Mouse (Mus musculus): ENCODE results near the gene Slc39a10. TPM values are rescaled to one million over a fixed set of nuclear protein-coding genes. Genes with fewer than 3 reads are reported as not detected.

Gene Slc39a10
- total and polyA plus RNA-seq, 2 experiments from 2014 or later, result 8.4 to 29.7 TPM

DNA sequence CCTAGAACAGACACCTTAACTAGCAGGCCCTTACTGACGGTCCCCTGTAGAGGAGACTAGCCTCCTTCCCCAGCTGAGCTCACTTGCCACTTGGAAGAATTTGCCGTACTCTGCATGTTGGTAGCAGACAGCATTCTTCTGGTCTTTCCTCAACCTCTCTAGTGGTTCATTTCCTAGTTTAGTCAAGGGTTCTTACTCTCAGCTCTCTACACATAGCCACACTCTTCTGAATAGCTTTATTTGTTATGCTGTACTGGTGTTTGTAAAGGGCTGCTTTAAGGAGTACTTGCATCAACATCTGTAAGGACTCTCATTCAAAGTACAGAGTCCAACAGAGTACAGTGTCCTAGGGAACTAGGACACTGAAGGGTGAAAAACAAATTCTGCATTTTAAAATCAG lies 29.2 kb downstream of the Slc39a10 start:
- no peak overlapping the region for H3K9ac ChIP-seq (replicated peaks; ENCODE audit: low read depth, low read length)
- ATAC-seq (ENCODE audit: insufficient read depth, low read depth), result no peak
- H3K36me3 ChIP-seq (replicated peaks; ENCODE audit: control insufficient read depth, insufficient read depth, low read length), result no peaks in the 10 kb centered on the region
- no peak overlapping the region for H3K4me3 ChIP-seq (ENCODE audit: low read depth, low read length)
- no peak overlapping the region for H3K27ac ChIP-seq (ENCODE audit: low read depth)
- no peaks in the 10 kb centered on the region for H3K9me3 ChIP-seq (replicated peaks; ENCODE audit: control insufficient read depth, low read length)
- WGBS, result 82% methylated on average over 2 of the region's 2 CpGs
- no peak for TF ChIP-seq EP300 (IDR thresholded peaks at IDR 0.05; ENCODE audit: low read depth)
- TF ChIP-seq CTCF (IDR thresholded peaks at IDR 0.05; ENCODE audit: low read depth), result no peak
- no peak for DNase-seq (ENCODE audit: low spot score)
- H3K27me3 ChIP-seq (ENCODE audit: control insufficient read depth, insufficient read depth, low read length), result no peaks in the 10 kb centered on the region
- H3K4me2 ChIP-seq (ENCODE audit: low read depth, low read length), result no peak overlapping the region
- H3K4me1 ChIP-seq (ENCODE audit: control insufficient read depth, insufficient read depth), result peaks cover 9% of the 10 kb centered on the region; the same call in 1 of the 2 replicates

DNA sequence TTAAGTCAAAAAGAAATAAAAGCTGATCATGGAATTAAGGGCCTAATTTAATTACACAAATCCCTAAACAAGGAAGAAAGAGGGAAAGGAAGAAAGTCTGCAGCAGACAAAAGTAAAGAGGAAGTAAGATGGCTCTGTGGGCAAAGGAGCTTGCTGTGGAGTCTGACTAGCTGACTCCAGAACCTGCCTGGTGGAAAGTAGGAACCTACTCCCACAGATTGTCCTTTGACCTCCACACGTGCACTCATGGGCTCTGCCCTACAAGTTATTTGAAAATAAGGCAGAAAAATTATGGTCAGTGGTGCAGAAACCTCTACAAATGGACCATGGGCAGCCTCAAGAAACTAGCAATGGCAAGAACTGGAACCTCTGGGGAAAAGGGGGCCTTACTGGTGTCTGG lies 32.6 kb downstream of the Slc39a10 start:
- H3K9me3 ChIP-seq (replicated peaks; ENCODE audit: control insufficient read depth, low read length), result no peaks in the 10 kb centered on the region
- ATAC-seq (ENCODE audit: insufficient read depth, low read depth), result no peak
- no peaks in the 10 kb centered on the region for H3K27me3 ChIP-seq (ENCODE audit: control insufficient read depth, insufficient read depth, low read length)
- TF ChIP-seq EP300 (IDR thresholded peaks at IDR 0.05; ENCODE audit: low read depth) (no peak), CTCF (IDR thresholded peaks at IDR 0.05; ENCODE audit: low read depth) (no peak)
- 64% methylated on average over 1 of the region's 1 CpGs for WGBS
- H3K36me3 ChIP-seq (replicated peaks; ENCODE audit: control insufficient read depth, insufficient read depth, low read length), result no peaks in the 10 kb centered on the region
- no peak overlapping the region for H3K27ac ChIP-seq (ENCODE audit: low read depth)
- H3K4me1 ChIP-seq (ENCODE audit: control insufficient read depth, insufficient read depth), result peaks cover 9% of the 10 kb centered on the region; the same call in 1 of the 2 replicates
- H3K4me3 ChIP-seq (ENCODE audit: low read depth, low read length), result no peak overlapping the region
- H3K4me2 ChIP-seq (ENCODE audit: low read depth, low read length), result no peak overlapping the region
- DNase-seq (ENCODE audit: low spot score), result no peak
- no peak overlapping the region for H3K9ac ChIP-seq (replicated peaks; ENCODE audit: low read depth, low read length)

DNA sequence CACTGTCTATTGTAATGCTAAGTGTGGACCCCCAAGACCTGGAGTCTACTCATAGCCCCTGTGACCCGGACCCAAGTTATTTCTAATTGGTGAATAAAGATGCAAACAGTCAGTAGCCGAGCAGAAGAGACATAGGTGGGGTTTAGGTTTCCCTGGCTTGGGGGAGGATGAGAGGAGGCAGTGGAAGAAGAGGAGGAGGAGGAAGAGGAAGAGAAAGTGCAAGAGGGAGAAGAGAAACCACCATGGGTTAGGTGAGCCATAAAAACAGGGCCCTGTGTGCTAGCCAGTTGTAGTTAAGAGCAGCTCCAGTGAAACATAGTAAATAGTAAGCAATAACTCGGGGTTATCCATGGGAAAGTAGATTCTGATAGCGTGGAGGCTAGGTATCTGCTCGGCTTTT lies 34.1 kb downstream of the Slc39a10 start:
- Histone ChIP-seq H3K9ac (replicated peaks; ENCODE audit: low read depth, low read length) (no peak overlapping the region), H3K36me3 (replicated peaks; ENCODE audit: control insufficient read depth, insufficient read depth, low read length) (no peaks in the 10 kb centered on the region), H3K4me3 (ENCODE audit: low read depth, low read length) (no peak overlapping the region), H3K27ac (ENCODE audit: low read depth) (no peak overlapping the region), H3K27me3 (ENCODE audit: control insufficient read depth, insufficient read depth, low read length) (no peaks in the 10 kb centered on the region), H3K4me1 (ENCODE audit: control insufficient read depth, insufficient read depth) (peaks cover 7% of the 10 kb centered on the region; the same call in 1 of the 2 replicates), H3K9me3 (replicated peaks; ENCODE audit: control insufficient read depth, low read length) (no peaks in the 10 kb centered on the region), H3K4me2 (ENCODE audit: low read depth, low read length) (no peak overlapping the region)
- ATAC-seq (ENCODE audit: insufficient read depth, low read depth) (no peak), DNase-seq (ENCODE audit: low spot score) (no peak)
- 76% methylated on average over 5 of the region's 5 CpGs for WGBS
- TF ChIP-seq EP300 (IDR thresholded peaks at IDR 0.05; ENCODE audit: low read depth) (no peak), CTCF (IDR thresholded peaks at IDR 0.05; ENCODE audit: low read depth) (no peak)

DNA sequence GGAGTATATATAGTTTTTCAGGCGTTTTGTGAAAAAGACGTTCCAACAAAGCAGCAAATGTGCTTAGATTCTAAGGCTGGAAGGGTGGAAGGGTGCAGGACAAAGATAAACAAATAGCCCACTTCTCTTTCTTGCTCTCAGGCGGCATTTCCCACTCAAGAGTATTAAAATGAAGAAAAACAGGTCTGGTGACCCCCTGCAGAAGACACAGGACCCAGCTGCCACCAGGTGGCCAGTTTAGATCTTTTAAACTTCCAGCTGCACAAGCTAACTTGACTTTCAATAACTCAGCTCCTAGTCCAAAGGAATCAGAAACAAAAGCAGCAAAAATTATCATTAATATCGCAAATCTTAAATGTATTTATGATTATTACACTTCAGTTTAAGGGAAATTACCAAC lies 36.2 kb downstream of the Slc39a10 start:
- WGBS, result 57% methylated on average over 4 of the region's 4 CpGs
- no peak overlapping the region for H3K9ac ChIP-seq (replicated peaks; ENCODE audit: low read depth, low read length)
- H3K4me1 ChIP-seq (ENCODE audit: control insufficient read depth, insufficient read depth), result peaks cover 11% of the 10 kb centered on the region; the same call in 1 of the 2 replicates
- no peaks in the 10 kb centered on the region for H3K27me3 ChIP-seq (ENCODE audit: control insufficient read depth, insufficient read depth, low read length)
- DNase-seq (ENCODE audit: low spot score) (no peak), ATAC-seq (ENCODE audit: insufficient read depth, low read depth) (no peak)
- H3K9me3 ChIP-seq (replicated peaks; ENCODE audit: control insufficient read depth, low read length), result no peaks in the 10 kb centered on the region
- no peak overlapping the region for H3K4me2 ChIP-seq (ENCODE audit: low read depth, low read length)
- no peak overlapping the region for H3K27ac ChIP-seq (ENCODE audit: low read depth)
- TF ChIP-seq CTCF (IDR thresholded peaks at IDR 0.05; ENCODE audit: low read depth) (0 out of 2 replicates have a peak, but pooled peaks have one; percentile 2), EP300 (IDR thresholded peaks at IDR 0.05; ENCODE audit: low read depth) (no peak)
- H3K4me3 ChIP-seq (ENCODE audit: low read depth, low read length), result no peak overlapping the region
- no peaks in the 10 kb centered on the region for H3K36me3 ChIP-seq (replicated peaks; ENCODE audit: control insufficient read depth, insufficient read depth, low read length)

DNA sequence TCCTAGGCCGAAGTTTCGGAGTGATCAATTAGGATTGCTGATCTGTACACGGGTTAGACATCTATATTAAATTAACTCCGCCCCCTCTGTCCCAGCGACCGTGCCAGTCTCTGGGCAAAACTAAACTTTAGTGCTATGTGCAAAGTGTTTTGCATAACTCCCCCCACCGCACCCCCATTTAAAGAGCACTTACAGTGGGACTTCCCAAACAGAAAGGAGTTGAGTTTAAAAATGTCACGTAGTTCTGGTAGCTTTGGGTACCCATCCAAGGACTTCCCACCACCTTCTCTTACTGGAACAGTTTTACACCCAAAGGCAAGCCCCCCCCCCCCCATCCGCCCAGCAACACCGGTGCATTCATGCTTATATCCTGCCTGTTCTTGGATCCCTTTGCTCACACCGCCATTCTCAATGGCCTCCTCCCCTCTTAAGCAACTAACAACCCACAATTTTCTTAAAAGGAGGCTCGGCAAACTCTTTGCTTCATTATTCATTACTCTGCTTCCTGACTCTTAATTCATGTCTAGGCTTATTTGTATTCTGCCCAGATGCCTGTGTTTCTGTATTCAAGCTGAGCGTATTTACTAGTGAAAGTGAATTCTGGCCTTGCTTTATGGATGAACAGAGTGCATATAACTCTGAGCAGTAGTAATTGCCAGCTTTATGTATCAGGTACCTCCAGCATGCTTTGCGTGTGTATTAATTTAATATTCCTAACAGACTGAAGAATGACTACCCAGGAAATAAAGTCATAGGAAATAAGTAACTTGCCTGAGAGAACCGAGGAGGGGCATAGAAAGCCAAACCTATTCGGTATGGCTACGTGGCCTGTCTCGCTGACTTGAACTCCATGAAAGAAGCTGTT lies 38.4 kb downstream of the Slc39a10 start:
- Histone ChIP-seq H3K4me2 (ENCODE audit: low read depth, low read length) (peak overlapping the region; percentile 69), H3K27me3 (ENCODE audit: control insufficient read depth, insufficient read depth, low read length) (no peaks in the 10 kb centered on the region), H3K36me3 (replicated peaks; ENCODE audit: control insufficient read depth, insufficient read depth, low read length) (no peaks in the 10 kb centered on the region), H3K27ac (ENCODE audit: low read depth) (peak overlapping the region; percentile 100), H3K9me3 (replicated peaks; ENCODE audit: control insufficient read depth, low read length) (no peaks in the 10 kb centered on the region), H3K4me3 (ENCODE audit: low read depth, low read length) (peak overlapping the region; percentile 99), H3K9ac (replicated peaks; ENCODE audit: low read depth, low read length) (peak overlapping the region; percentile 69), H3K4me1 (ENCODE audit: control insufficient read depth, insufficient read depth) (peaks cover 13% of the 10 kb centered on the region; the same call in 1 of the 2 replicates)
- peak; percentile 66 for ATAC-seq (ENCODE audit: insufficient read depth, low read depth)
- DNase-seq (ENCODE audit: low spot score), result peak; percentile 90
- WGBS, result 26% methylated on average over 18 of the region's 18 CpGs
- TF ChIP-seq CTCF (IDR thresholded peaks at IDR 0.05; ENCODE audit: low read depth), result no peak
- 0 out of 2 replicates have a peak, but pooled peaks have one; percentile 38 for TF ChIP-seq EP300 (IDR thresholded peaks at IDR 0.05; ENCODE audit: low read depth)
